Mouse (Mus musculus) limb, embryonic 14.5 days (tissue): ENCODE results near the gene Foxl2. TPM values are rescaled to one million over a fixed set of nuclear protein-coding genes. Genes with fewer than 3 reads are reported as not detected.

Source experiments
- ATAC-seq: fragments of 200-750 bp; cut with Nextera tagmentation; 2 replicates; pipeline ENCODE4 v1.8.0; 2017; ENCODE audit warnings: low read depth, moderate number of reproducible peaks, moderate TSS enrichment; ENCODE audit not compliant: low FRiP score
- DNase-seq: peaks from one replicate; pipeline ENCODE4 v3.0.0-alpha.2; 2015; ENCODE audit warnings: low spot score
- H3K27ac ChIP-seq: fragments of 300-500 bp; sonication (generic); replicated peaks from 2 replicates; pipeline ENCODE4 v1.5.1; 2014; ENCODE audit warnings: low read depth, mild to moderate bottlenecking, low read length, moderate library complexity, mixed read lengths
- H3K27me3 ChIP-seq: fragments of 300-500 bp; sonication (generic); 2 replicates; pipeline ENCODE4 v1.6.1; 2014; ENCODE audit warnings: low read length, mixed read lengths; ENCODE audit not compliant: control insufficient read depth, insufficient read depth
- H3K36me3 ChIP-seq: fragments of 300-500 bp; sonication (generic); 2 replicates; pipeline ENCODE4 v1.6.1; 2014; ENCODE audit warnings: mild to moderate bottlenecking, low read length, moderate library complexity, mixed read lengths; ENCODE audit not compliant: control insufficient read depth, insufficient read depth
- H3K4me1 ChIP-seq: fragments of 300-500 bp; sonication (generic); 2 replicates; pipeline ENCODE4 v1.6.1; 2014; ENCODE audit warnings: antibody characterized with exemption, low read length, mixed read lengths; ENCODE audit not compliant: control insufficient read depth, insufficient read depth
- H3K4me2 ChIP-seq: fragments of 300-500 bp; sonication (generic); replicated peaks from 2 replicates; pipeline ENCODE4 v1.6.1; 2014; ENCODE audit warnings: low read depth, mild to moderate bottlenecking, low read length, moderate library complexity; ENCODE audit not compliant: severe bottlenecking
- H3K4me3 ChIP-seq: fragments of 300-500 bp; sonication (generic); replicated peaks from 2 replicates; pipeline ENCODE4 v1.5.1; 2014; ENCODE audit warnings: low read length
- H3K9ac ChIP-seq: fragments of 300-500 bp; sonication (generic); 2 replicates; pipeline ENCODE4 v1.6.1; 2014; ENCODE audit warnings: mild to moderate bottlenecking, low read depth, low read length, moderate library complexity; ENCODE audit not compliant: severe bottlenecking
- H3K9me3 ChIP-seq: fragments of 300-500 bp; sonication (generic); 2 replicates; pipeline ENCODE4 v1.6.1; 2016; ENCODE audit warnings: low read length; ENCODE audit not compliant: control insufficient read depth
- POLR2A ChIP-seq: fragments of 200-500 bp; IDR thresholded peaks from 2 replicates; pipeline ENCODE4 v1.8.0; 2012; ENCODE audit warnings: inconsistent platforms, mild to moderate bottlenecking, moderate library complexity, borderline replicate concordance; ENCODE audit not compliant: insufficient read depth, insufficient read length; ENCODE audit errors: extremely low read depth
- WGBS: fragments of 180-500 bp; shearing (Covaris S2); extraction: QIAGEN DNeasy Blood & Tissue Kit; methylation state at CpG from one replicate; pipeline ENCODE4 v1.1.7; 2014; 5-methylcytosine and 5-hydroxymethylcytosine counted together
- polyA plus RNA-seq, 2 experiments: library from polyadenylated mRNA; depleted of rRNA in 1 of 2; stranded (reverse) in 1 of 2; unstranded in 1 of 2; fragments of >200 nt; fragmentation: Nextera tagmentation in 1 of 2; extraction: Ambion mirVana in 1 of 2; gene quantifications; 2 replicates each; pipeline versions ENCODE4 v1.2.1 to v1.2.3; 2012 to 2014

Gene Foxl2
- polyA plus RNA-seq (2012; rRNA removed) (0.05 and 0.08 TPM in 2 replicates), polyA plus RNA-seq (2014; fragmentation: Nextera tagmentation; extraction: Ambion mirVana) (0.08 TPM in 1 of 2 replicates, not detected in the other)

GRCm38 (mm10) chr9:98955103-98955715 lies at the start of gene Foxl2:
Gene Foxl2, plus strand, starts transcription at chr9:98955288.
- H3K4me3 ChIP-seq, result peak within 1 kb of the TSS; percentile 44
- H3K36me3 ChIP-seq, result no peaks in the 10 kb centered on the region
- WGBS, result under 1% methylated on average over 42 of the region's 58 CpGs
- peaks cover 14% of the 10 kb centered on the region for H3K4me1 ChIP-seq
- peak within 1 kb of the TSS; percentile 88 for H3K4me2 ChIP-seq
- H3K9me3 ChIP-seq, result no peaks in the 10 kb centered on the region
- H3K27ac ChIP-seq, result no peak within 1 kb of the TSS
- DNase-seq (no peak), ATAC-seq (peak; percentile 42)
- TF ChIP-seq POLR2A, result no peak
- H3K27me3 ChIP-seq, result peaks cover 95% of the 10 kb centered on the region
- H3K9ac ChIP-seq, result peak within 1 kb of the TSS; percentile 41

- no peak for ATAC-seq
- no peaks in the 10 kb centered on the region for H3K27me3 ChIP-seq
- no peak overlapping the region for H3K27ac ChIP-seq
- H3K9me3 ChIP-seq, result no peaks in the 10 kb centered on the region
- DNase-seq, result no peak
- no peak overlapping the region for H3K4me2 ChIP-seq
- WGBS, result 87% methylated on average over 5 of the region's 5 CpGs
- H3K4me1 ChIP-seq, result no peaks in the 10 kb centered on the region
- no peaks in the 10 kb centered on the region for H3K36me3 ChIP-seq
- TF ChIP-seq POLR2A, result no peak
- H3K4me3 ChIP-seq, result no peak overlapping the region
- H3K9ac ChIP-seq, result no peak overlapping the region
These were observed 34.2 kb upstream of the Foxl2 start for GRCm38 (mm10) chr9:98920629-98921523.

- Histone ChIP-seq H3K36me3 (no peaks in the 10 kb centered on the region), H3K27ac (no peak overlapping the region), H3K4me1 (no peaks in the 10 kb centered on the region), H3K9ac (no peak overlapping the region), H3K4me3 (no peak overlapping the region), H3K27me3 (no peaks in the 10 kb centered on the region), H3K4me2 (no peak overlapping the region), H3K9me3 (no peaks in the 10 kb centered on the region)
- DNase-seq (no peak), ATAC-seq (no peak)
- 38% methylated on average over 6 of the region's 6 CpGs for WGBS
- no peak for TF ChIP-seq POLR2A
These were observed 32.0 kb upstream of the Foxl2 start for GRCm38 (mm10) chr9:98923119-98923518.

DNA sequence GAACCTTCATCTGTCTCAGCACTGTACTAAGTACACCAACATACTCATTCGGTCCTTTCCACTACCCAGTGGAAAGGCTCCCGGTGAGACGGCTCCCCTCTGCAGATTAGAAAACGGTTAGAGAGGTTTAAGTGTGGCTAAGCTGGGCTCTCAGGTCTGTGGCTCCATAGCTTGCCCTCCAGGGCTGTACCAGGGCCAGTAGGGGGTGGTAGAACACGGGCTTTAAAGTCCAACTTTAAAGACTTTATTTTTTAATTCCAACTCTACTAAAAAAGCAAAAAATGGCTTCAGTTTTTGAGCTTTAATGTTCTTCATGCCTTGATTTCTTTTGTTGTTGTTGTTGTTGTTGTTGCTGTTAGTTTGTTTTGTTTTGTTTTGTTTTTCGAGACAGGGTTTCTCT lies 30.9 kb upstream of the Foxl2 start:
- ATAC-seq, result no peak
- H3K4me2 ChIP-seq, result no peak overlapping the region
- 69% methylated on average over 6 of the region's 6 CpGs for WGBS
- H3K36me3 ChIP-seq, result no peaks in the 10 kb centered on the region
- H3K27me3 ChIP-seq, result no peaks in the 10 kb centered on the region
- no peak for TF ChIP-seq POLR2A
- H3K9ac ChIP-seq, result no peak overlapping the region
- no peak overlapping the region for H3K27ac ChIP-seq
- no peak overlapping the region for H3K4me3 ChIP-seq
- DNase-seq, result no peak
- H3K4me1 ChIP-seq, result no peaks in the 10 kb centered on the region
- H3K9me3 ChIP-seq, result no peaks in the 10 kb centered on the region

- Histone ChIP-seq H3K27ac (no peak overlapping the region), H3K9ac (no peak overlapping the region), H3K4me1 (no peaks in the 10 kb centered on the region), H3K27me3 (no peaks in the 10 kb centered on the region), H3K4me3 (no peak overlapping the region), H3K9me3 (0 out of 2 replicates have a peak, but pooled peaks cover 4% of the 10 kb centered on the region), H3K36me3 (no peaks in the 10 kb centered on the region), H3K4me2 (no peak overlapping the region)
- ATAC-seq (no peak), DNase-seq (no peak)
- WGBS, result 89% methylated on average over 2 of the region's 2 CpGs
- no peak for TF ChIP-seq POLR2A
These were observed 25.6 kb upstream of the Foxl2 start for GRCm38 (mm10) chr9:98929496-98929895.
